Mouse (Mus musculus) E14TG2a.4 (cell line): ENCODE measurements around the gene Ccdc73.

Experiments
- CTCF ChIP-seq: conservative IDR thresholded peaks from 2 replicates; pipeline ENCODE4 v1.5.1; 2014; ENCODE audit warnings: low read length
- NANOG ChIP-seq: IDR thresholded peaks from 2 replicates; pipeline ENCODE4 v1.6.1; 2014; ENCODE audit warnings: borderline replicate concordance, low read length, mixed read lengths
- POU5F1 ChIP-seq: IDR thresholded peaks from 2 replicates; pipeline ENCODE4 v1.6.1; 2014; ENCODE audit warnings: low read length, borderline replicate concordance

GRCm38 (mm10) chr2:105023815-105024214 is 156.2 kb downstream of the Ccdc73 start:
- no peak for TF ChIP-seq CTCF
- TF ChIP-seq POU5F1 = no peak
- TF ChIP-seq NANOG = no peak
